Mouse (Mus musculus) embryonic fibroblast, embryonic 13.5 days (primary cell): ENCODE data around the gene Pmp22.

Source experiments
- CTCF ChIP-seq: IDR thresholded peaks from 2 replicates; pipeline ENCODE4 v1.5.1; 2011; ENCODE audit warnings: mild to moderate bottlenecking, control low read depth, low read length, moderate library complexity, borderline replicate concordance; ENCODE audit not compliant: insufficient read depth
- POLR2A ChIP-seq: IDR thresholded peaks from 2 replicates; pipeline ENCODE4 v1.6.1; 2011; ENCODE audit warnings: low read depth, mild to moderate bottlenecking, control low read depth, low read length, moderate library complexity

DNA sequence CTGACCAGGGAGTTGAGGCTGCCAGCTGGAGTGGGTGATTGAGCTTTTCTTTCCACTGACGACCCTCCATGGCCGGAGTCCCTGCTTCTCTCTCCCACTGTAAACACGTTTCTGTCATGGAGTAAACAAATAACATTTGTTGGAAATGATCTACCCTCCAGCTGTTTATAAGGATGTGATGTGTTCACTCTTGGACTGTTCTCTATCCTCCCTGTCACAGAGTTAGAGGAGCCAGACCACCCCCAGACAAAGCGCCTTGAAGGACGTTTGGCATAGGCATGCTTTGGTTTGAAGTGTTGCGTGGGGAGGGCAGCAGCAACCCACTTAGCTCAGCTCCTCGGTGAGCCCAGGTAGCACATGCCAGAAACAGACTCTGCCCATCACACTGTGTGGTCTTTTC, 60.0 kb downstream of the Pmp22 start:
- TF ChIP-seq CTCF = no peak
- TF ChIP-seq POLR2A = no peak
